Mouse (Mus musculus) heart, embryonic 13.5 days (tissue): Measurements from ENCODE around the gene Tmem116. TPM values are rescaled to one million over a fixed set of nuclear protein-coding genes. Genes with fewer than 3 reads are reported as not detected.

Experiments
- ATAC-seq: fragments of 200-750 bp; cut with Nextera tagmentation; 2 replicates; pipeline ENCODE4 v1.8.0; 2017; ENCODE audit warnings: moderate TSS enrichment; ENCODE audit not compliant: insufficient number of reproducible peaks, low FRiP score, low TSS enrichment; ENCODE audit errors: extremely low read depth
- H3K27ac ChIP-seq: fragments of 300-500 bp; sonication (generic); replicated peaks from 2 replicates; pipeline ENCODE4 v1.5.1; 2015; ENCODE audit warnings: moderate library complexity, mild to moderate bottlenecking, inconsistent platforms
- H3K27me3 ChIP-seq: fragments of 300-500 bp; sonication (generic); replicated peaks from 2 replicates; pipeline ENCODE4 v1.6.1; 2015; ENCODE audit warnings: mild to moderate bottlenecking, inconsistent platforms
- H3K36me3 ChIP-seq: fragments of 300-500 bp; sonication (generic); 2 replicates; pipeline ENCODE4 v1.6.1; 2015; ENCODE audit warnings: mild to moderate bottlenecking, inconsistent platforms
- H3K4me1 ChIP-seq: fragments of 300-500 bp; sonication (generic); 2 replicates; pipeline ENCODE4 v1.6.1; 2015; ENCODE audit warnings: inconsistent platforms
- H3K4me2 ChIP-seq: fragments of 300-500 bp; sonication (generic); 2 replicates; pipeline ENCODE4 v1.6.1; 2015; ENCODE audit warnings: inconsistent platforms, mild to moderate bottlenecking, moderate library complexity
- H3K4me3 ChIP-seq: fragments of 300-500 bp; sonication (generic); 2 replicates; pipeline ENCODE4 v1.5.1; 2015; ENCODE audit warnings: moderate library complexity, mild to moderate bottlenecking, inconsistent platforms
- H3K9ac ChIP-seq: fragments of 300-500 bp; sonication (generic); 2 replicates; pipeline ENCODE4 v1.6.1; 2015; ENCODE audit warnings: inconsistent platforms, mild to moderate bottlenecking, moderate library complexity
- H3K9me3 ChIP-seq: fragments of 300-500 bp; sonication (generic); 2 replicates; pipeline ENCODE4 v1.6.1; 2016; ENCODE audit warnings: inconsistent platforms
- WGBS: fragments of 180-500 bp; shearing (Covaris S2); methylation state at CpG from one replicate; pipeline ENCODE4 v1.1.7; 2015; ENCODE audit warnings: mixed read lengths; 5-methylcytosine and 5-hydroxymethylcytosine counted together
- polyA plus RNA-seq: library from polyadenylated mRNA; unstranded; fragments of >200 nt; fragmentation: Nextera tagmentation; extraction: Ambion mirVana; gene quantifications from 2 replicates; pipeline ENCODE4 v1.2.1, GENCODE M21; 2015

The Tmem116 gene
- polyA plus RNA-seq: 3.9 TPM in 2 replicates

- Histone ChIP-seq H3K4me2 (peak within 1 kb of the TSS; percentile 95), H3K36me3 (peaks cover 36% of the 10 kb centered on the region), H3K4me1 (peaks cover 50% of the 10 kb centered on the region), H3K27me3 (no peaks in the 10 kb centered on the region), H3K9ac (peak within 1 kb of the TSS; percentile 97), H3K9me3 (no peaks in the 10 kb centered on the region), H3K4me3 (peak within 1 kb of the TSS; percentile 97), H3K27ac (peak within 1 kb of the TSS; percentile 97)
- WGBS: under 1% methylated on average over 17 of the region's 17 CpGs
- ATAC-seq: no peak
Observed at GRCm38 (mm10) chr5:121451644-121452025, at the start of gene Tmem116. Gene Tmem116 (plus strand): TSS chr5:121451893.

- Histone ChIP-seq H3K9me3 (no peaks in the 10 kb centered on the region), H3K27ac (no peak overlapping the region), H3K9ac (0 out of 2 replicates have a peak overlapping the region, but pooled peaks have one; percentile 33), H3K4me2 (no peak overlapping the region), H3K4me1 (peaks cover 19% of the 10 kb centered on the region), H3K36me3 (peaks cover 75% of the 10 kb centered on the region), H3K4me3 (no peak overlapping the region), H3K27me3 (no peaks in the 10 kb centered on the region)
- ATAC-seq: no peak
- 92% methylated on average over 8 of the region's 8 CpGs for WGBS
Observed at GRCm38 (mm10) chr5:121407856-121408255, 43.8 kb upstream of the Tmem116 start.

- Histone ChIP-seq H3K27me3 (no peaks in the 10 kb centered on the region), H3K4me1 (no peaks in the 10 kb centered on the region), H3K4me3 (no peak overlapping the region), H3K4me2 (no peak overlapping the region), H3K9me3 (no peaks in the 10 kb centered on the region), H3K36me3 (peaks cover 96% of the 10 kb centered on the region), H3K9ac (no peak overlapping the region), H3K27ac (no peak overlapping the region)
- ATAC-seq: no peak
- WGBS: 94% methylated on average over 4 of the region's 4 CpGs
Observed at GRCm38 (mm10) chr5:121410975-121411374, 40.7 kb upstream of the Tmem116 start.

- H3K27ac ChIP-seq: no peak overlapping the region
- 92% methylated on average over 9 of the region's 9 CpGs for whole genome bisulfite sequencing
- H3K36me3 ChIP-seq: peaks cover 99% of the 10 kb centered on the region
- H3K9me3 ChIP-seq: peaks cover 5% of the 10 kb centered on the region; the same call in 1 of the 2 replicates
- no peaks in the 10 kb centered on the region for H3K27me3 ChIP-seq
- H3K4me1 ChIP-seq: no peaks in the 10 kb centered on the region
- ATAC-seq: no peak
- no peak overlapping the region for H3K4me2 ChIP-seq
- no peak overlapping the region for H3K9ac ChIP-seq
- no peak overlapping the region for H3K4me3 ChIP-seq
Observed at GRCm38 (mm10) chr5:121420721-121421120, 31.0 kb upstream of the Tmem116 start.

GRCm38 (mm10) chr5:121422787-121423186, 28.9 kb upstream of the Tmem116 start:
- peaks cover 99% of the 10 kb centered on the region for H3K36me3 ChIP-seq
- no peak overlapping the region for H3K27ac ChIP-seq
- no peaks in the 10 kb centered on the region for H3K27me3 ChIP-seq
- H3K4me2 ChIP-seq: no peak overlapping the region
- no peak overlapping the region for H3K4me3 ChIP-seq
- H3K9ac ChIP-seq: no peak overlapping the region
- H3K9me3 ChIP-seq: no peaks in the 10 kb centered on the region
- 87% methylated on average over 6 of the region's 6 CpGs for WGBS
- H3K4me1 ChIP-seq: no peaks in the 10 kb centered on the region
- ATAC-seq: no peak

- H3K36me3 ChIP-seq: peaks cover 99% of the 10 kb centered on the region
- H3K4me3 ChIP-seq: no peak overlapping the region
- ATAC-seq: no peak
- no peaks in the 10 kb centered on the region for H3K27me3 ChIP-seq
- no peak overlapping the region for H3K4me2 ChIP-seq
- no peak overlapping the region for H3K9ac ChIP-seq
- H3K4me1 ChIP-seq: no peaks in the 10 kb centered on the region
- 83% methylated on average over 10 of the region's 10 CpGs for WGBS
- H3K27ac ChIP-seq: no peak overlapping the region
- no peaks in the 10 kb centered on the region for H3K9me3 ChIP-seq
Observed at GRCm38 (mm10) chr5:121423297-121423696, 28.4 kb upstream of the Tmem116 start.

- ATAC-seq: no peak
- no peak overlapping the region for H3K9ac ChIP-seq
- no peak overlapping the region for H3K4me2 ChIP-seq
- H3K27me3 ChIP-seq: no peaks in the 10 kb centered on the region
- H3K4me3 ChIP-seq: no peak overlapping the region
- H3K36me3 ChIP-seq: peaks cover 100% of the 10 kb centered on the region
- H3K9me3 ChIP-seq: no peaks in the 10 kb centered on the region
- WGBS: 89% methylated on average over 3 of the region's 3 CpGs
- no peaks in the 10 kb centered on the region for H3K4me1 ChIP-seq
- no peak overlapping the region for H3K27ac ChIP-seq
Observed at GRCm38 (mm10) chr5:121428954-121429353, 22.7 kb upstream of the Tmem116 start.

- WGBS: 85% methylated on average over 5 of the region's 5 CpGs
- no peak for ATAC-seq
- H3K27me3 ChIP-seq: no peaks in the 10 kb centered on the region
- H3K9ac ChIP-seq: no peak overlapping the region
- H3K27ac ChIP-seq: no peak overlapping the region
- H3K4me3 ChIP-seq: no peak overlapping the region
- no peak overlapping the region for H3K4me2 ChIP-seq
- no peaks in the 10 kb centered on the region for H3K4me1 ChIP-seq
- H3K9me3 ChIP-seq: no peaks in the 10 kb centered on the region
- H3K36me3 ChIP-seq: peaks cover 97% of the 10 kb centered on the region
Observed at GRCm38 (mm10) chr5:121438131-121438530, 13.6 kb upstream of the Tmem116 start.

- Histone ChIP-seq H3K9me3 (no peaks in the 10 kb centered on the region), H3K4me2 (no peak overlapping the region), H3K4me3 (no peak overlapping the region), H3K27me3 (no peaks in the 10 kb centered on the region), H3K27ac (no peak overlapping the region), H3K9ac (no peak overlapping the region), H3K4me1 (no peaks in the 10 kb centered on the region), H3K36me3 (peaks cover 97% of the 10 kb centered on the region)
- 92% methylated on average over 11 of the region's 11 CpGs for WGBS
- no peak for ATAC-seq
Observed at GRCm38 (mm10) chr5:121438756-121439155, 12.9 kb upstream of the Tmem116 start.

GRCm38 (mm10) chr5:121443548-121443947, 8.1 kb upstream of the Tmem116 start:
- H3K27ac ChIP-seq: no peak overlapping the region
- WGBS: 88% methylated on average over 3 of the region's 3 CpGs
- no peak overlapping the region for H3K4me3 ChIP-seq
- H3K36me3 ChIP-seq: peaks cover 98% of the 10 kb centered on the region
- ATAC-seq: no peak
- H3K27me3 ChIP-seq: no peaks in the 10 kb centered on the region
- H3K9ac ChIP-seq: no peak overlapping the region
- H3K4me1 ChIP-seq: no peaks in the 10 kb centered on the region
- H3K9me3 ChIP-seq: no peaks in the 10 kb centered on the region
- H3K4me2 ChIP-seq: no peak overlapping the region

- no peaks in the 10 kb centered on the region for H3K9me3 ChIP-seq
- peaks cover 4% of the 10 kb centered on the region; the same call in 1 of the 2 replicates for H3K4me1 ChIP-seq
- no peak overlapping the region for H3K4me3 ChIP-seq
- ATAC-seq: no peak
- H3K4me2 ChIP-seq: no peak overlapping the region
- no peak overlapping the region for H3K9ac ChIP-seq
- 89% methylated on average over 5 of the region's 5 CpGs for WGBS
- no peaks in the 10 kb centered on the region for H3K27me3 ChIP-seq
- peaks cover 98% of the 10 kb centered on the region for H3K36me3 ChIP-seq
- no peak overlapping the region for H3K27ac ChIP-seq
Observed at GRCm38 (mm10) chr5:121444870-121445269, 6.8 kb upstream of the Tmem116 start.

GRCm38 (mm10) chr5:121448450-121448849, 3.2 kb upstream of the Tmem116 start:
- 91% methylated on average over 3 of the region's 3 CpGs for WGBS
- H3K4me3 ChIP-seq: no peak overlapping the region
- H3K9me3 ChIP-seq: no peaks in the 10 kb centered on the region
- H3K4me2 ChIP-seq: no peak overlapping the region
- H3K36me3 ChIP-seq: peaks cover 68% of the 10 kb centered on the region
- H3K27ac ChIP-seq: no peak overlapping the region
- peaks cover 26% of the 10 kb centered on the region for H3K4me1 ChIP-seq
- no peak for ATAC-seq
- no peak overlapping the region for H3K9ac ChIP-seq
- no peaks in the 10 kb centered on the region for H3K27me3 ChIP-seq
